Mouse (Mus musculus): Measurements from ENCODE around the gene BC052040. TPM values are rescaled to one million over a fixed set of nuclear protein-coding genes. Genes with fewer than 3 reads are reported as not detected.

Gene BC052040
- polyA plus RNA-seq, 1 experiment, result 2.8 TPM

DNA sequence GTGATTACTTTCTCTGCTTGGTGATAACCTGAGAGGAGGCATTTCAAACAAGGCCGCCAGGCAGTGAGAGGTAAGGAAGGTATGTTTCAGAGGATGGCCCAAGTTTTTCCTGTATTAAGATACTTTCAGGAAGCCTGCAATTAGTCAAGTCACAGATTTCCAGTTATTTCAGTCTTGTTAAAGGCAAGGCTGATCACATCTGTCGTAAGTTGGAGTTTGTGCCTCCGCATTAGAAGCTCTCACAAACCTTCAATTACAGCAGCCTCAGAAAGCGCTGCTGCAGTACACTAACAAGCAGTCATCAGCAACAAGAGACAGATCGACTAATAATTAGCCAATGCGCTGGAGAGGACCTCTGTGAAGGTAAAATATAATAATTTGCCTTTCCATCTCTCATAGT, 112.9 kb downstream of the BC052040 start:
- no peaks in the 10 kb centered on the region for H3K36me3 ChIP-seq (ENCODE audit: control insufficient read depth, insufficient read depth, low read length)
- no peak for DNase-seq
- WGBS, result 82% methylated on average over 6 of the region's 6 CpGs
- no peaks in the 10 kb centered on the region for H3K27me3 ChIP-seq (replicated peaks; ENCODE audit: control insufficient read depth, insufficient read depth, low read length)
- no peaks in the 10 kb centered on the region for H3K4me1 ChIP-seq (ENCODE audit: control insufficient read depth, insufficient read depth, low read length)
- TF ChIP-seq CTCF (conservative IDR thresholded peaks at IDR 0.05; ENCODE audit: insufficient read depth, insufficient read length, low read depth, low read length), result no peak
- TF ChIP-seq POLR2A (IDR thresholded peaks at IDR 0.05; ENCODE audit: low read depth, low read length), result no peak
- H3K27ac ChIP-seq (ENCODE audit: insufficient read depth, low read depth, low read length), result no peak overlapping the region
- no peak overlapping the region for H3K4me3 ChIP-seq (ENCODE audit: insufficient read depth, low read depth, low read length)

DNA sequence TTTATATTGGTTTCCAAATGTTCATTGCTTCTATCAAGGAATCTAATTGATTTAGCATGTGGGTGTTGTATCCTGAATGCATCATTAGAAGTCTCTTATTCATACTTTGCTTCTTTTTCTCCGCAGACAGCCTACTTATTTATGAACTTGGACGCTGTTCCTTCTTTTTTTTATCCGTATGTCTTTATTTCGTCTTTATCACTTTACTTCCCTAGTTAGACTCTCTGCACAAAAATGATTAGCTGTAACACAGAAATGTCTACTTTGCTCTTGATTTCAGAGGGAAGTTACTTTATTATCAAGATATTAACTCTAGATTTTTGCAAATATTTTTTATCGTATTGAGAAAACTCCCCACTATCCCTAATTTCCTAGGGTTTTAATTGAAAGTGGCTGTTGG, 117.5 kb downstream of the BC052040 start:
- Histone ChIP-seq H3K4me1 (ENCODE audit: control insufficient read depth, insufficient read depth, low read length) (no peaks in the 10 kb centered on the region), H3K27me3 (replicated peaks; ENCODE audit: control insufficient read depth, insufficient read depth, low read length) (no peaks in the 10 kb centered on the region), H3K36me3 (ENCODE audit: control insufficient read depth, insufficient read depth, low read length) (no peaks in the 10 kb centered on the region), H3K27ac (ENCODE audit: insufficient read depth, low read depth, low read length) (no peak overlapping the region), H3K4me3 (ENCODE audit: insufficient read depth, low read depth, low read length) (no peak overlapping the region)
- DNase-seq, result no peak
- TF ChIP-seq CTCF (conservative IDR thresholded peaks at IDR 0.05; ENCODE audit: insufficient read depth, insufficient read length, low read depth, low read length) (no peak), POLR2A (IDR thresholded peaks at IDR 0.05; ENCODE audit: low read depth, low read length) (no peak)
- WGBS, result 92% methylated on average over 5 of the region's 5 CpGs

DNA sequence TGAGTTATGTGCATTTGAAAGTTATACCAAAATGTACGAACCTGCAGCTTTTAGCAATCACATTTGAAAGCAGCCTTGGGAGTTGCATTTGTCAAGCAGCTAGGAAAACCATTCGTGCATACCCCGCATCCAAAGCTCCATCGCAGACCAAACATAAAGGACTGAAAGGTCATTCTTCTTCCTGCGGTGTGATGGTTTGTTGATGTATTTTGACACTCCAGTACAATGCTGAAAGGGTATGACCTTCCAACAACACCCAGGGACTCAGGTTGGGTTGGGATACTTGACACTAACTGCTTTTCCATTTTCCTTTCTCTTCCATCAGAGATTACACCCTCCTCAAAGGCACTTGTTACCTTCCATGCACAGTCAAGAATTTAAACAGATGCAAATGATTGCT, 121.1 kb downstream of the BC052040 start:
- DNase-seq, result no peak
- Histone ChIP-seq H3K27ac (ENCODE audit: insufficient read depth, low read depth, low read length) (no peak overlapping the region), H3K4me3 (ENCODE audit: insufficient read depth, low read depth, low read length) (no peak overlapping the region), H3K4me1 (ENCODE audit: control insufficient read depth, insufficient read depth, low read length) (no peaks in the 10 kb centered on the region), H3K36me3 (ENCODE audit: control insufficient read depth, insufficient read depth, low read length) (no peaks in the 10 kb centered on the region), H3K27me3 (replicated peaks; ENCODE audit: control insufficient read depth, insufficient read depth, low read length) (no peaks in the 10 kb centered on the region)
- WGBS, result 77% methylated on average over 5 of the region's 5 CpGs
- no peak for TF ChIP-seq POLR2A (IDR thresholded peaks at IDR 0.05; ENCODE audit: low read depth, low read length)
- TF ChIP-seq CTCF (conservative IDR thresholded peaks at IDR 0.05; ENCODE audit: insufficient read depth, insufficient read length, low read depth, low read length), result no peak

DNA sequence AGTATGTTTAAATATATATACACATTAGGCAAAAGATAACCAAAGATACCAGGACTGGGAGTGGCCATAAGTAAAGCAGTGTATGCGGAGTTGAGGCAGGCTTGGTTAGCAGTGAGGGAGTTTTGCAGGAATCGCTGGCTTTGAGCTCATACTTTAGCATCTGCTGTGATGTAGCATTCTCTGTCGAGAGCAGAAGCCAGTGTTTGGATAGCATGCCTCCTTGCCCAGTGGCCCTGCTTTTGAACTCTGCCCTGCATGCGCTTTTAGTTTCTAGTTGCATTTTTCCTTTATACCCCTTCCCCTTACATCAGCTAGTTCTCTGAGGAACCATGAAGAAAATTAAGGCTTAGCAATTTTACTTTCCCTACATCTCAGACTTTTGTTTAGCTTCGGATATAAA, 136.0 kb downstream of the BC052040 start:
- peak; percentile 21 for DNase-seq
- TF ChIP-seq CTCF (conservative IDR thresholded peaks at IDR 0.05; ENCODE audit: insufficient read depth, insufficient read length, low read depth, low read length), result no peak
- no peak for TF ChIP-seq POLR2A (IDR thresholded peaks at IDR 0.05; ENCODE audit: low read depth, low read length)
- no peaks in the 10 kb centered on the region for H3K27me3 ChIP-seq (replicated peaks; ENCODE audit: control insufficient read depth, insufficient read depth, low read length)
- no peaks in the 10 kb centered on the region for H3K4me1 ChIP-seq (ENCODE audit: control insufficient read depth, insufficient read depth, low read length)
- H3K27ac ChIP-seq (ENCODE audit: insufficient read depth, low read depth, low read length), result no peak overlapping the region
- WGBS, result 51% methylated on average over 5 of the region's 5 CpGs
- H3K36me3 ChIP-seq (ENCODE audit: control insufficient read depth, insufficient read depth, low read length), result no peaks in the 10 kb centered on the region
- no peak overlapping the region for H3K4me3 ChIP-seq (ENCODE audit: insufficient read depth, low read depth, low read length)

DNA sequence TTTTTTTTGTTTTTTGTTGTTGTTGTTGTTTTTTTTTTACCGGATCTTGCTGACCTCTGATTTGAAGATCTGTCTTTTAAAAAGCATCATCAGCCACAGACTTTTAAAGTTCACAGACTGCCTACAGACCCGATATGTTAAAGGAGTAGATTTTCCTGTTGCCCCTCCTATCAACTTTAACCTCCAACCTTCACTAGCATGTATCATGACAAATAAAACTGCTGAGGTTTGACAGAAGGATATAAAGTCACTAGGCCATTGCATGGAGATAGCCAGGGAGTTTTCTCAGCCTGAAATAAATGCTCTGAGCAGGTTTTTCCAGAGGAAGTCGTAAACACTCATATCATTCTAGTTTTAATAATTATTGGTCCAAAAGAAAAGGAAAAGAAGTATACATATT, 136.5 kb downstream of the BC052040 start:
- Histone ChIP-seq H3K27me3 (replicated peaks; ENCODE audit: control insufficient read depth, insufficient read depth, low read length) (no peaks in the 10 kb centered on the region), H3K4me3 (ENCODE audit: insufficient read depth, low read depth, low read length) (no peak overlapping the region), H3K4me1 (ENCODE audit: control insufficient read depth, insufficient read depth, low read length) (no peaks in the 10 kb centered on the region), H3K36me3 (ENCODE audit: control insufficient read depth, insufficient read depth, low read length) (no peaks in the 10 kb centered on the region), H3K27ac (ENCODE audit: insufficient read depth, low read depth, low read length) (no peak overlapping the region)
- 37% methylated on average over 3 of the region's 3 CpGs for WGBS
- peak; percentile 10 for DNase-seq
- TF ChIP-seq POLR2A (IDR thresholded peaks at IDR 0.05; ENCODE audit: low read depth, low read length) (no peak), CTCF (conservative IDR thresholded peaks at IDR 0.05; ENCODE audit: insufficient read depth, insufficient read length, low read depth, low read length) (no peak)

DNA sequence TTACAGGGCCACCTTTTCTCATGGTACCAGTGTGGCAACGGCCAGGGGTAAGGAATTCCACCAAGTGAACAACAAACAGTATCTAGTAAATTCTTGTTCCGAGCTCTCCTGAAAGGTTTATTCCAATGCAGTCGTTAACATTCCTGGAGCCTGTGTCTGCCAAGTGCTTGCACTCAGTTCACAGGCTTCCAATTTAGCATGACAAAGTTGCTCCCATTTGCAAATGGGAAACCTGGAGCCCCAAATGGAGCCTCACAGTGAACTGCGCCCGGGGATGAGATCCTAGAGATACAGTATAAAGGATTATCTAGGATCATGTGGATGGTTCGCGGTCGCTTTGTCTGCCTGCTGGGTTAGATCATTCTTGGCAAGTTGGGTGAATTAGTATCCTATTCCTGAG, 141.9 kb downstream of the BC052040 start:
- Histone ChIP-seq H3K36me3 (ENCODE audit: control insufficient read depth, insufficient read depth, low read length) (no peaks in the 10 kb centered on the region), H3K4me3 (ENCODE audit: insufficient read depth, low read depth, low read length) (no peak overlapping the region), H3K4me1 (ENCODE audit: control insufficient read depth, insufficient read depth, low read length) (peaks cover 3% of the 10 kb centered on the region; the same call in 1 of the 2 replicates), H3K27me3 (replicated peaks; ENCODE audit: control insufficient read depth, insufficient read depth, low read length) (no peaks in the 10 kb centered on the region), H3K27ac (ENCODE audit: insufficient read depth, low read depth, low read length) (no peak overlapping the region)
- TF ChIP-seq CTCF (conservative IDR thresholded peaks at IDR 0.05; ENCODE audit: insufficient read depth, insufficient read length, low read depth, low read length), result no peak
- no peak for TF ChIP-seq POLR2A (IDR thresholded peaks at IDR 0.05; ENCODE audit: low read depth, low read length)
- WGBS, result 44% methylated on average over 8 of the region's 8 CpGs
- DNase-seq, result peak; percentile 54

DNA sequence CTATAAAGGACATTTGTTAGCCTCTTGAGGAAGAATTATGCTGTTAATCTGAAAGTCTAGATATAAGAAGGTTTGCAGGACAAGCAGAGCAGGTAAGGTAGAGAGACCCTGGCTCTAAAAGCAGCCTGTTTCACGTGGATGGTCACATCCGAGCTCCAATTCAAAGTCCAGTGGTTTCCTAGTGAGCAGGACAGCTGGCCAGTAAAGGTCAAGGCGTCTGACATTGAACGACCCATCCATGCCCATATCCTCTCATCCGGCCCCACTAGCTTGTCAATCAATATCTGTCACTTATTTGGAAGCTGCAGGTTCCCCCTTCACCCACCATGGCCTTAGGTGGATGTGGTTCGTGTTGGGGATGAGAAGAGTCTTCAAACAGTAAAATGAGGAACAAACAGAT, 142.7 kb downstream of the BC052040 start:
- TF ChIP-seq POLR2A (IDR thresholded peaks at IDR 0.05; ENCODE audit: low read depth, low read length) (no peak), CTCF (conservative IDR thresholded peaks at IDR 0.05; ENCODE audit: insufficient read depth, insufficient read length, low read depth, low read length) (no peak)
- peaks cover 3% of the 10 kb centered on the region; the same call in 1 of the 2 replicates for H3K4me1 ChIP-seq (ENCODE audit: control insufficient read depth, insufficient read depth, low read length)
- H3K27me3 ChIP-seq (replicated peaks; ENCODE audit: control insufficient read depth, insufficient read depth, low read length), result no peaks in the 10 kb centered on the region
- H3K27ac ChIP-seq (ENCODE audit: insufficient read depth, low read depth, low read length), result no peak overlapping the region
- no peak overlapping the region for H3K4me3 ChIP-seq (ENCODE audit: insufficient read depth, low read depth, low read length)
- peak; percentile 83 for DNase-seq
- H3K36me3 ChIP-seq (ENCODE audit: control insufficient read depth, insufficient read depth, low read length), result no peaks in the 10 kb centered on the region
- WGBS, result 52% methylated on average over 6 of the region's 6 CpGs

DNA sequence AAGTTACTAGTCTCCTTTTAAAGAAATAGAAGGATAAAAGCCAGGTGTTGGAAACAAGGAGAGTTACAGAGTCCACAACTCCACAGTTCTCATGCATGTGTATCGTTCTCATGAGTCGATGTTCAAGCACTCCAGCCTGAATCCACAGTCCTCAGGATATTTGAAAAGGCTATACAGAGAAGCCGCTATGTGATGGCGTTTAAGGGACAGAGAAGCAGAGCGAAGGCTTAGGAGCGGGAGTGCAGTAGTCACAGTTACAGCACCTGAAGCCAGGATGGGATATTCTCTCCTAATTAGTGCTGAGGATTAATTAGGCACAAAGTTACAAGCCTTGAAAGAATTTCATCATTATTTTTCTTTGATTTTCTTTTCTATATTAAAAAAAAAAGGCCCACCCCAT, 143.2 kb downstream of the BC052040 start:
- Histone ChIP-seq H3K4me3 (ENCODE audit: insufficient read depth, low read depth, low read length) (no peak overlapping the region), H3K27ac (ENCODE audit: insufficient read depth, low read depth, low read length) (no peak overlapping the region), H3K27me3 (replicated peaks; ENCODE audit: control insufficient read depth, insufficient read depth, low read length) (no peaks in the 10 kb centered on the region), H3K4me1 (ENCODE audit: control insufficient read depth, insufficient read depth, low read length) (peaks cover 3% of the 10 kb centered on the region; the same call in 1 of the 2 replicates), H3K36me3 (ENCODE audit: control insufficient read depth, insufficient read depth, low read length) (no peaks in the 10 kb centered on the region)
- 83% methylated on average over 6 of the region's 6 CpGs for WGBS
- no peak for TF ChIP-seq CTCF (conservative IDR thresholded peaks at IDR 0.05; ENCODE audit: insufficient read depth, insufficient read length, low read depth, low read length)
- TF ChIP-seq POLR2A (IDR thresholded peaks at IDR 0.05; ENCODE audit: low read depth, low read length), result no peak
- no peak for DNase-seq

All from kidney, adult 2 months (tissue).